Mouse (Mus musculus): Measurements from ENCODE around the gene Selenoo. TPM values are rescaled to one million over a fixed set of nuclear protein-coding genes. Genes with fewer than 3 reads are reported as not detected.

Selenoo gene
- polyA plus RNA-seq, 1 experiment from 2014 or later, result 10.1 TPM

DNA sequence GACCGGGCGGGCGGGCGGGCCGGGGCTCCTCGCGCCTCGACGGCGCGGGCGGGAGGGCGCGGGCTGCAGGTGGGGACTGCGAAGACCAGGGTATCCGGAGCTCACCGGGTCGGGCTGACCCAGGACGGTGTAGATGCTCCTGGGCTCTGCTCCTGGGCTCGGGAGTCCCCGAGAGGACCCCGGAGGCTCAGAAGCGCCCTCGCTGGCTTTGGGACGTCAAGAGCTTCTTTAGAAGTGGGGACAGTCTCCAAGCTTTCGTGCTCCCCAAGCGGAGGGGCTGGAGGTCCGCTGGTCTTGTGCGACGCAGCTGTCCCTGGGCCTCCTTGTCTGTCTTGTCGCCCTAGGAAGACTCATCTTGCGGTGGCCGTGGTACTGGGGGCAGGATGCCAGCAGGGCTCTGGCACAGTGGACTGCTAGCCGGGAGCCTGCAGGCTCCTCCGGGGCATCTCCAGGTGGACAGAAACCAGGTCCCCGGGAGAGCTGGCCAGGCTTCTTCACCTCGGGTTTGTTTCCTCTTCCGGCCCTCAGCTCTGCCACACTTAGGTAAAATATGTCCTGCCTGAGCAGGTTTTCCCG is 12.6 kb upstream of the Selenoo start:
- ATAC-seq (replicated peaks; ENCODE audit: insufficient number of reproducible peaks, insufficient read depth, low FRiP score, low read depth), result peak; percentile 9
- H3K4me1 ChIP-seq (replicated peaks), result peaks cover 49% of the 10 kb centered on the region

DNA sequence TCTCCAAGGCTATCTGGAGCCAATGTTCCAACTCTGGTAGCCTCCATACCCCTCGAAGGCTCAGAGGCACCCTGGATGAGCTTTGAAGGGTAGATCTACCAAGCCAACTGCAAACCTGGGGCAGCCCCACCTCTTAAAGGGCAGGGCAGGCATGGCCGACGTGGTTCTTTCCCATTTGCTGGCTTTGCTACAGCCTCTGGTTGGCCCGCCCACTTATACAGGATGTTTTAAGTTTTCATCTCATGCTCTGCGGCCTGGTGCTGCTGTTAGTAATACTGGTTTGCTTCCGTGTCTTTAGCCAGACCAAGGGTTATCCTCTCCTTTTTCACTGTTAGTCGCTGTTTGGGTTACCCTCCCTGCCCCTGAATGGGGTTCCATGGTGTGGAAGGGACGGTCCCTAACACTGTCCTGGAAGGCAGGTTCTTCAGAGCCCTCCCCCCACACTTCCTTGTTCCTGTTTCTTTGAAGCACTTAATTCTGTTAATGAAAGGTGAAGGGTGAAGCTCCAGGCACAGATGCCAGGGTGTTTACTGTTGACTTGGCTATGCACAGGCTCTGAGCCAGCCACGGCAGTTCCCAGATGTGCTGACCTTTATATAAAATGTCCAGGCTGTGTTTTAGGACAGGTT is 10.6 kb upstream of the Selenoo start:
- Histone ChIP-seq H3K4me2 (peak overlapping the region; percentile 87), H3K4me1 (replicated peaks) (peaks cover 44% of the 10 kb centered on the region), H3K27me3 (no peaks in the 10 kb centered on the region), H3K27ac (peak overlapping the region; percentile 13; the same call in 1 of the 2 replicates), H3K9ac (peak overlapping the region; percentile 84; the same call in 1 of the 2 replicates), H3K4me3 (peak overlapping the region; percentile 77), H3K9me3 (replicated peaks) (no peaks in the 10 kb centered on the region), H3K36me3 (peaks cover 24% of the 10 kb centered on the region)
- no peak for ATAC-seq (replicated peaks; ENCODE audit: insufficient number of reproducible peaks, insufficient read depth, low FRiP score, low read depth)
- 54% methylated on average over 9 of the region's 9 CpGs for WGBS

More for the DNA sequence above, 12.6 kb upstream of the Selenoo start:
- Histone ChIP-seq H3K36me3 (peaks cover 4% of the 10 kb centered on the region; the same call in 1 of the 2 replicates), H3K27me3 (no peaks in the 10 kb centered on the region), H3K4me3 (peak overlapping the region; percentile 77), H3K27ac (peak overlapping the region; percentile 97), H3K9me3 (replicated peaks) (no peaks in the 10 kb centered on the region), H3K9ac (peak overlapping the region; percentile 84), H3K4me2 (peak overlapping the region; percentile 87)
- under 1% methylated on average over 36 of the region's 39 CpGs for WGBS

DNA sequence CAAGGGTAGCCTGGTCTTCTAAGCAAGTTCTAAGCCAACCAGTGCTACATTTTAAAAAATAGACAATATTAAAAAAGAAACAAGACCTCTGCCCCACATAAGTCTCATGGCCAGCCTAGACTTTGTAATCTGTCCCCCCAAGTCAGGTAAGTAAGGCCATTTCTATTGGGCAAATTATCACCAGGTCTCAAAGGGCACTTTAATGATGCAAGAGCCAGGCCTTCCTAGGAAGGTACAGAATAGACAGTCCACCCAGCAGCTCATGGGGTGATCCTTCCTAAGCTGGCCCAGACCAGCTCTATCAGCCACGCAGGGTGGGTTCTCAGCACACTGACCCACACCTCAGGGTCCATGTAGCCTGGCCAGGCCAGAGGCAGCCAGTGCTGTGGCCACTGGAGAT is 5.0 kb upstream of the Selenoo start:
- H3K4me1 ChIP-seq (replicated peaks), result 0 out of 2 replicates have a peak, but pooled peaks cover 8% of the 10 kb centered on the region
- no peak overlapping the region for H3K4me2 ChIP-seq
- H3K9ac ChIP-seq, result no peak overlapping the region
- H3K27ac ChIP-seq, result no peak overlapping the region
- H3K27me3 ChIP-seq, result no peaks in the 10 kb centered on the region
- WGBS, result 94% methylated on average over 1 of the region's 1 CpGs
- ATAC-seq (replicated peaks; ENCODE audit: insufficient number of reproducible peaks, insufficient read depth, low FRiP score, low read depth), result no peak
- no peaks in the 10 kb centered on the region for H3K9me3 ChIP-seq (replicated peaks)
- no peak overlapping the region for H3K4me3 ChIP-seq
- peaks cover 54% of the 10 kb centered on the region for H3K36me3 ChIP-seq

DNA sequence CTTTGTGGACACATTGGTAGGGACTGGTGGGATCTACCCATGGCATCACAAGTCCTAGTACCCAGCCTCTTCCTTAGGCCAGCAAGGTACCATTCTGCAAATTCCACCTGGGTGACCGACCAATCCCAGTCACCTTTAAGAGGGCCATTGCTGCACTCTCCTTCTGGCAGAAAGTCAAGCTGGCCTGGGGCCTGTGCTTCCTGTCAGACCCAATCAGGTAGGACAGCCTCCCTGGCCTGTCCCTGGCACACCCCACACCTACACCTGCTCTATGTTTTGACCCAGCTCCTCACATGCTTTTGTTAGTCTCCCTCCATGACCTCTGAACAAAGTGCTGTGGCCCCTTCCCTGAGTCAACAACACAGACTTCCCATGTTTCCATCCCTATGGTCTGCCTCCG is 4.1 kb upstream of the Selenoo start:
- H3K36me3 ChIP-seq, result peaks cover 54% of the 10 kb centered on the region
- H3K27me3 ChIP-seq, result no peaks in the 10 kb centered on the region
- H3K9ac ChIP-seq, result no peak overlapping the region
- no peaks in the 10 kb centered on the region for H3K9me3 ChIP-seq (replicated peaks)
- no peak overlapping the region for H3K4me2 ChIP-seq
- H3K4me3 ChIP-seq, result no peak overlapping the region
- no peak overlapping the region for H3K27ac ChIP-seq
- 87% methylated on average over 2 of the region's 2 CpGs for WGBS
- ATAC-seq (replicated peaks; ENCODE audit: insufficient number of reproducible peaks, insufficient read depth, low FRiP score, low read depth), result no peak
- peaks cover 12% of the 10 kb centered on the region for H3K4me1 ChIP-seq (replicated peaks)

DNA sequence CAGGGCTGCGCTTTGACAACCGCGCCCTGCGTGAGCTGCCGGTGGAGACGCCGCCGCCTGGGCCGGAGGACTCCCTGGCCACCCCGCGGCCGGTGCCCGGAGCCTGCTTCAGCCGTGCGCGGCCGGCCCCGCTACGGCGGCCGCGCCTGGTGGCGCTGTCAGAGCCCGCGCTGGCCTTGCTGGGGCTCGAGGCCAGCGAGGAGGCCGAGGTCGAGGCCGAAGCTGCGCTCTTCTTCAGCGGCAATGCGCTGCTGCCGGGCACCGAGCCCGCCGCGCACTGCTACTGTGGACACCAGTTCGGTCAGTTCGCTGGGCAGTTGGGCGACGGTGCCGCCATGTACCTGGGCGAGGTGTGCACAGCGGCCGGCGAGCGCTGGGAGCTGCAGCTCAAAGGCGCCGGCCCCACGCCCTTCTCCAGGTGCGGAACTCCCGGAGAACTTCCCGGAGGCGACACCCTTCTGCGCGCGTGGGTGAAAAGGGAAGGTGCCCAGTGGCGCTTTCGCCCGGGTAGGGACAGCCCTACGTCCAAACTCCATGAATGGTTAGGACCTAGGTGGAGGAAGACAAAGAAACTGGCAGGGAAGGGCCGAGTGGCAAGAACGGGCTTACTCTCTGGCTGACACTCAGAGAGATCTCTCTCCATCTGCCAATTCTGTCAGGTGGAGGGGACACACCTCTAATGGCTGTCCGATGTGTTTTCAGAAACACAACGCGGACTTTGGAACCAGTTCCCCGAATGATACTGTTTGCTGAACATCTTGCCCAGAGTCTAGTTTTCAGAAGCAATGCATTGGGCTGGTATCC is 566 bp downstream of the Selenoo start:
- Histone ChIP-seq H3K9me3 (replicated peaks) (no peaks in the 10 kb centered on the region), H3K4me3 (peak overlapping the region; percentile 98), H3K36me3 (peaks cover 43% of the 10 kb centered on the region), H3K27me3 (no peaks in the 10 kb centered on the region), H3K4me1 (replicated peaks) (peaks cover 19% of the 10 kb centered on the region), H3K27ac (peak overlapping the region; percentile 83), H3K9ac (peak overlapping the region; percentile 94), H3K4me2 (peak overlapping the region; percentile 95)
- WGBS, result 3% methylated on average over 67 of the region's 68 CpGs
- peak; percentile 63 for ATAC-seq (replicated peaks; ENCODE audit: insufficient number of reproducible peaks, insufficient read depth, low FRiP score, low read depth)

DNA sequence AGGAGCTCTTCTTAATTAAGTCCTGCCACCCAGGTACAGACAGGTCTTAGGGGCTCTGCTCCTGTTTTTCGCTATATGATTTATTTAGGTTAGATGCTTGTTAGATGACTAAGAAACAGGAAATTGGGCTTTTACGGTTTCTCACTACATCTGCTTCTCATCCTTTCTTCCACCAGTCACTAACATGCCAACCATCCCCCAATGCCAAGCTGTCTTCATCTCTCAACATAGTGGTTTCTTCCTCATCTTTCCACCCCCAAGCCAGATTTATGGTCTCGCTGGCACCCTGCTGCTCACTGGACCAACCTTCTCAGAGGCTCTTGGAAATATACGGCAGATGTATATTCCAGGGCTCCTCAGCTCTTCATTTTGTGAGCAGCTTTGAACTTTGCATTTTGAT is 1.8 kb downstream of the Selenoo start:
- H3K27me3 ChIP-seq, result no peaks in the 10 kb centered on the region
- H3K36me3 ChIP-seq, result peaks cover 43% of the 10 kb centered on the region
- H3K9me3 ChIP-seq (replicated peaks), result no peaks in the 10 kb centered on the region
- H3K9ac ChIP-seq, result no peak overlapping the region
- H3K4me1 ChIP-seq (replicated peaks), result peaks cover 19% of the 10 kb centered on the region
- WGBS, result 94% methylated on average over 4 of the region's 4 CpGs
- ATAC-seq (replicated peaks; ENCODE audit: insufficient number of reproducible peaks, insufficient read depth, low FRiP score, low read depth), result no peak
- H3K27ac ChIP-seq, result no peak overlapping the region
- peak overlapping the region; percentile 95; the same call in 1 of the 2 replicates for H3K4me2 ChIP-seq
- no peak overlapping the region for H3K4me3 ChIP-seq

DNA sequence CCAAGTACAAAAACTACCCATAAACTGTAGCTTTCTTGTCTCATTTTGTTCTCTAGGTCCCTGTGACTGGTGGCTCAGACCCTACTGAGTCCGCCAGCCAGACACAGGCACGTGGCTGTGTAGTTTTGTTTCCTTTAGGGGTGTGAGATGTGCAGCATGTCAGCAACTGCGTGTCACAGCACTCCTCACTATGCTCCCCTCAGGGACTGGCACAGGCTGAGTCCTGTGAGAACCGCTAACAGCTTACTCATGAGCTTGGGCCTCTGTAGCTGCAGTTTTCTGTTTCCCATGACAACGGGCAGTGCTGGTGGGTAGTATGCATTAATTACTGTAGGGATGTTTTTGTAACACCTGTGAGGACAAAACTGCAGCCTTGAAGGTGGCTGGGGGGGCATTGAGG is 3.3 kb downstream of the Selenoo start:
- no peak overlapping the region for H3K9ac ChIP-seq
- H3K27ac ChIP-seq, result no peak overlapping the region
- peaks cover 19% of the 10 kb centered on the region for H3K4me1 ChIP-seq (replicated peaks)
- ATAC-seq (replicated peaks; ENCODE audit: insufficient number of reproducible peaks, insufficient read depth, low FRiP score, low read depth), result no peak
- no peak overlapping the region for H3K4me3 ChIP-seq
- no peak overlapping the region for H3K4me2 ChIP-seq
- H3K27me3 ChIP-seq, result no peaks in the 10 kb centered on the region
- H3K36me3 ChIP-seq, result peaks cover 53% of the 10 kb centered on the region
- WGBS, result 77% methylated on average over 5 of the region's 5 CpGs
- no peaks in the 10 kb centered on the region for H3K9me3 ChIP-seq (replicated peaks)

DNA sequence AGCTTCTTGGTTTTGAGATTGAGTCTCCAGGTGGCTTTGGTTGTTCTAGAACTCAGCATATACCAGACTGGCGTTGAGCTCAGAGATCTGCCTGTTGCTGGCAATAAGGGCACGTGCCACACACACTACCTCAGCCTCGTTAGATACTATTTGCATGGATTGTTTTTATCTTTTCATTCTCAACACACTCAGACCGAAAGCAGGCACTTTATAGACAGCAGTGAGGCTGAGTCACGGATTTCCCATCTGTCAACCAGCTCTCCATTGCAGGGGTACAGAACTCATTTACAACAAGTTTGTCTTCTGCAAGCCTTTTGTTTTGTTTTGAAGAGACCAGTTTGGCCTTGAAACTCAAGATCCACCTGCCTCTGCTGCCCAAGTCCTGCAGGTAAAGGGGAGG is 8.6 kb downstream of the Selenoo start:
- Histone ChIP-seq H3K9me3 (replicated peaks) (no peaks in the 10 kb centered on the region), H3K36me3 (peaks cover 99% of the 10 kb centered on the region), H3K4me1 (replicated peaks) (no peaks in the 10 kb centered on the region), H3K4me2 (no peak overlapping the region), H3K4me3 (no peak overlapping the region), H3K27ac (no peak overlapping the region), H3K27me3 (no peaks in the 10 kb centered on the region), H3K9ac (no peak overlapping the region)
- WGBS, result 86% methylated on average over 5 of the region's 5 CpGs
- ATAC-seq (replicated peaks; ENCODE audit: insufficient number of reproducible peaks, insufficient read depth, low FRiP score, low read depth), result no peak

DNA sequence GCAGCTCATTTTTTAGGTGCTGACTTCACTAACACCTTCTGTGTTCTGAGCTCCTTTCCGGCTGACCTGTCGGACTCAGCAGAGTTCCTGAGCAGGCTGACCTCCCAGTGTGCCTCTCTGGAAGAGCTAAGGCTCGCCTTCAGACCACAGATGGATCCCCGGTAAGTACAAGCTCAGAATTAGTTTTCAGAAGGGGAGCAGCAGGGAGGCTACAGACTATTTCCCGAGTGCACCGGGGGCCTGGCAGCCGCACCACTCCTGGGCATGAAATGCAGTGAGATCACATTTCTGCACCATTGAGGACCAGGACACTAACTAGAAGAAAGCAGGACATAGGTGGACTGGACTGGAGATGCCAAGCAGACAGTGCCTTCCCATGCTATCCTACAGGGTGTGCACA is 9.7 kb downstream of the Selenoo start:
- Histone ChIP-seq H3K9ac (no peak overlapping the region), H3K4me1 (replicated peaks) (no peaks in the 10 kb centered on the region), H3K27ac (no peak overlapping the region), H3K4me2 (no peak overlapping the region), H3K27me3 (no peaks in the 10 kb centered on the region), H3K4me3 (no peak overlapping the region), H3K36me3 (peaks cover 91% of the 10 kb centered on the region), H3K9me3 (replicated peaks) (no peaks in the 10 kb centered on the region)
- no peak for ATAC-seq (replicated peaks; ENCODE audit: insufficient number of reproducible peaks, insufficient read depth, low FRiP score, low read depth)
- 84% methylated on average over 7 of the region's 7 CpGs for WGBS

DNA sequence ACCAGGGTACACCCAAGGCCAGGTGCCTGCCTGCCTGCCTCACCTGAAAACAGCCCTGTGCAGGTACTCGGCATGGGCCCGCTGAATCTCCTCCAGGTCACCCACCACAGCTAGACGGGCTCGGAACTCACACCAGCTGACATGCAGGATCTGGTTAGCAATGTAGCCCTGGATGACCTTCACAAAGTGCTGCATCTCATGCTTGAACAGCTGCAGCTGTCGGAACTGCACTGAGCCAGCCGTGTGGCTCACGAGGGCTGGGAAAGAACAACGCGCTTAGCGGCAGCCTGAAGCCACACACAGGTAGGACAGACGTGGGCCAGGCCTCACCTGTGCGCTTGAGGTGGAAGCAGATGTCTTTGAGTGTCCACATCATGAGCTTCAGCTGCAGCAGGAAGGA is 11.9 kb downstream of the Selenoo start:
- H3K9me3 ChIP-seq (replicated peaks), result no peaks in the 10 kb centered on the region
- H3K4me2 ChIP-seq, result no peak overlapping the region
- ATAC-seq (replicated peaks; ENCODE audit: insufficient number of reproducible peaks, insufficient read depth, low FRiP score, low read depth), result no peak
- H3K4me1 ChIP-seq (replicated peaks), result no peaks in the 10 kb centered on the region
- WGBS, result 90% methylated on average over 12 of the region's 12 CpGs
- H3K27ac ChIP-seq, result no peak overlapping the region
- no peaks in the 10 kb centered on the region for H3K27me3 ChIP-seq
- no peak overlapping the region for H3K9ac ChIP-seq
- peaks cover 91% of the 10 kb centered on the region for H3K36me3 ChIP-seq
- no peak overlapping the region for H3K4me3 ChIP-seq

DNA sequence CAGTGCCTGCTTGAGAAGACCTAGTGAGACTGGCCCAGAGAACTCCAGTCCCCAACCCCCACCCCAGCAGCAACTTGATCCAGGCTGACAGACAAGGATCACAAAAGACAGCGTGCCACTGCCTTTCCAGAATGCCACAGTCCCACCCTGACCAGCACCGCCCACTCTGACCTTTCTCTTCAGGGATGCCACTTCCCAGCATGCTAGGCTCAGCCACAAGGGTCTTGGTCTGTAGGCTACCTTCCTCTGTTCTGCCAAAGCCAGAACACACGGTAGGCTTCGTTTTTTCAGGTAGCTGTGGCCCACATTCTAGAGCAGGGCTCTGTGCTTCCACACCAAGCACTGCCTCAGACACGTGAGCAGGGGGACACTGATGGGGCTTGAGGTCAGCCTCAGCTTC is 13.8 kb downstream of the Selenoo start:
- Histone ChIP-seq H3K4me2 (no peak overlapping the region), H3K9me3 (replicated peaks) (no peaks in the 10 kb centered on the region), H3K4me1 (replicated peaks) (no peaks in the 10 kb centered on the region), H3K9ac (no peak overlapping the region), H3K27ac (no peak overlapping the region), H3K27me3 (no peaks in the 10 kb centered on the region), H3K4me3 (no peak overlapping the region), H3K36me3 (peaks cover 91% of the 10 kb centered on the region)
- ATAC-seq (replicated peaks; ENCODE audit: insufficient number of reproducible peaks, insufficient read depth, low FRiP score, low read depth), result no peak
- 79% methylated on average over 5 of the region's 5 CpGs for WGBS
